Mouse (Mus musculus): ENCODE data around the gene Plcg1. TPM values are rescaled to one million over a fixed set of nuclear protein-coding genes. Genes with fewer than 3 reads are reported as not detected.

Gene Plcg1
- total RNA-seq (2021) = 100 to 1,000 TPM; 117 to 123 TPM
- long read RNA-seq, experiment 1, full-length matches to known transcripts = 1 of 65 reads
- long read RNA-seq, experiment 1, partial matches to known transcripts = 37 of 65 reads
- long read RNA-seq, experiment 1, other reads (novel, unspliced or antisense) = 27 of 65 reads
- long read RNA-seq, experiment 2, full-length matches to known transcripts = 9 of 82 reads
- long read RNA-seq, experiment 2, partial matches to known transcripts = 36 of 82 reads
- long read RNA-seq, experiment 2, other reads (novel, unspliced or antisense) = 37 of 82 reads

GRCm38 (mm10) chr2:160731117-160731838 lies at the start of gene Plcg1:
Plcg1 (plus strand) TSS chr2:160731300.
- Histone ChIP-seq H3K4me3 (peak within 1 kb of the TSS; percentile 94), H3K27ac (peak within 1 kb of the TSS; percentile 97)
- peak; percentile 92 to 94 for DNase-seq (ENCODE audit: extremely low spot score in 1 of 2, low spot score in 2 of 2)
- intact Hi-C loops (cut with DNase I) = loop anchor here (2.0 to 5.0 kb wide), 2 partner anchors 141 to 156 kb away; partner anchors contain the start of gene Zhx3
- no peak for TF ChIP-seq CTCF (IDR thresholded peaks at IDR 0.05)

GRCm38 (mm10) chr2:160700271-160700670 lies 30.8 kb upstream of the Plcg1 start:
- TF ChIP-seq CTCF (IDR thresholded peaks at IDR 0.05) = no peak
- intact Hi-C loops (cut with DNase I) = no loop called here
- DNase-seq (ENCODE audit: extremely low spot score in 1 of 2, low spot score in 2 of 2) = no peak
- Histone ChIP-seq H3K4me3 (no peak overlapping the region), H3K27ac (no peak overlapping the region)

GRCm38 (mm10) chr2:160701603-160702002 lies 29.5 kb upstream of the Plcg1 start:
- Histone ChIP-seq H3K27ac (no peak overlapping the region), H3K4me3 (no peak overlapping the region)
- no peak for DNase-seq (ENCODE audit: extremely low spot score in 1 of 2, low spot score in 2 of 2)
- intact Hi-C loops (cut with DNase I) = no loop called here
- no peak for TF ChIP-seq CTCF (IDR thresholded peaks at IDR 0.05)

- Histone ChIP-seq H3K4me3 (no peak overlapping the region), H3K27ac (no peak overlapping the region)
- TF ChIP-seq CTCF (IDR thresholded peaks at IDR 0.05) = no peak
- no peak for DNase-seq (ENCODE audit: extremely low spot score in 1 of 2, low spot score in 2 of 2)
- intact Hi-C loops (cut with DNase I) = no loop called here
Observed at GRCm38 (mm10) chr2:160702824-160703223, 28.3 kb upstream of the Plcg1 start.

- TF ChIP-seq CTCF (IDR thresholded peaks at IDR 0.05) = no peak
- intact Hi-C loops (cut with DNase I) = no loop called here
- no peak overlapping the region for H3K27ac ChIP-seq
- H3K4me3 ChIP-seq = no peak overlapping the region
- DNase-seq (ENCODE audit: extremely low spot score in 1 of 2, low spot score in 2 of 2) = no peak
Observed at GRCm38 (mm10) chr2:160707673-160708072, 23.4 kb upstream of the Plcg1 start.

GRCm38 (mm10) chr2:160715463-160716030 lies 15.6 kb upstream of the Plcg1 start:
- no peak for DNase-seq (ENCODE audit: extremely low spot score in 1 of 2, low spot score in 2 of 2)
- peak overlapping the region; percentile 11; the same call in 1 of the 2 replicates for H3K27ac ChIP-seq
- intact Hi-C loops (cut with DNase I) = loop anchor here (5.0 kb wide), 1 partner anchor 172 kb away; no protein-coding TSS in a partner anchor
- no peak; the same call in none of the 2 replicates for TF ChIP-seq CTCF (IDR thresholded peaks at IDR 0.05)
- H3K4me3 ChIP-seq = no peak overlapping the region

GRCm38 (mm10) chr2:160717269-160717668 lies 13.8 kb upstream of the Plcg1 start:
- H3K27ac ChIP-seq = no peak overlapping the region

GRCm38 (mm10) chr2:160718811-160719210 lies 12.3 kb upstream of the Plcg1 start:
- no peak for DNase-seq (ENCODE audit: extremely low spot score in 1 of 2, low spot score in 2 of 2)
- intact Hi-C loops (cut with DNase I) = loop anchor here (5.0 kb wide), 1 partner anchor 168 kb away; no protein-coding TSS in a partner anchor
- no peak overlapping the region for H3K4me3 ChIP-seq
- TF ChIP-seq CTCF (IDR thresholded peaks at IDR 0.05) = no peak
- peak overlapping the region; percentile 8; the same call in 1 of the 2 replicates for H3K27ac ChIP-seq

More at GRCm38 (mm10) chr2:160717269-160717668, 13.8 kb upstream of the Plcg1 start:
- intact Hi-C loops (cut with DNase I) = loop anchor here (5.0 kb wide), 1 partner anchor 170 kb away; no protein-coding TSS in a partner anchor
- peak; percentile 66 for TF ChIP-seq CTCF (IDR thresholded peaks at IDR 0.05)
- no peak overlapping the region for H3K4me3 ChIP-seq
- no peak for DNase-seq (ENCODE audit: extremely low spot score in 1 of 2, low spot score in 2 of 2)

- DNase-seq (ENCODE audit: extremely low spot score in 1 of 2, low spot score in 2 of 2) = peak in 1 of 2 experiments; percentile 6
- Histone ChIP-seq H3K27ac (no peak overlapping the region), H3K4me3 (no peak overlapping the region)
- no peak for TF ChIP-seq CTCF (IDR thresholded peaks at IDR 0.05)
- intact Hi-C loops (cut with DNase I) = no loop called here
Observed at GRCm38 (mm10) chr2:160722714-160723113, 8.4 kb upstream of the Plcg1 start.

GRCm38 (mm10) chr2:160723613-160724375 lies 7.3 kb upstream of the Plcg1 start:
- DNase-seq (ENCODE audit: extremely low spot score in 1 of 2, low spot score in 2 of 2) = peak; percentile 5 to 6
- Histone ChIP-seq H3K27ac (no peak overlapping the region), H3K4me3 (no peak overlapping the region)
- intact Hi-C loops (cut with DNase I) = no loop called here
- no peak for TF ChIP-seq CTCF (IDR thresholded peaks at IDR 0.05)

- intact Hi-C loops (cut with DNase I) = no loop called here
- DNase-seq (ENCODE audit: extremely low spot score in 1 of 2, low spot score in 2 of 2) = peak in 1 of 2 experiments; percentile 5
- no peak for TF ChIP-seq CTCF (IDR thresholded peaks at IDR 0.05)
- H3K4me3 ChIP-seq = no peak overlapping the region
- no peak overlapping the region for H3K27ac ChIP-seq
Observed at GRCm38 (mm10) chr2:160724536-160724935, 6.6 kb upstream of the Plcg1 start.
